Mouse (Mus musculus): ENCODE data around the gene Ugt1a5. TPM values are rescaled to one million over a fixed set of nuclear protein-coding genes. Genes with fewer than 3 reads are reported as not detected.
A peak's percentile ranks its signal among the peaks of the same experiment; 100 is the strongest.

Gene Ugt1a5
- polyA plus RNA-seq, 1 experiment from 2014 or later, result not detected

DNA sequence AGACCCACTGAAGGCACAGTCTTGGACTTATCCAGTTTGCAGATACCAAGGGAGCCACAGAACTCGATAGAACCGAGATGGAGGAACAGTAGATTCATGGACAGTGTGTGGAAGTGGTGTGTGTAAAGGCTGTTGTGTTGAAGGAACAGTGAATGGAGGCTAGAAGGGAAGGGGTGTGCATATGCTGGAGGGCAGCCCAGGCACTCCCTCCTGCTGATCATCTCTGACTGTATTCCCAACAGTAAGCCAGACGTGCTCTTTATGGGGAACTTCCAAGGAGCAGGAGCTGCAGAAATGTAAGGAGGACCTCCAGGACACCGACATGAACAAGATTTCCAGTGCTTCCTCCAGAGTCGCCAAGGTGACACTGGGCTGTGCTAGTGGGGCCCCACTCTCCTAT is 84.2 kb downstream of the Ugt1a5 start:
- 77% methylated on average over 5 of the region's 5 CpGs for WGBS
- H3K4me2 ChIP-seq, result no peak overlapping the region
- H3K36me3 ChIP-seq (ENCODE audit: control insufficient read depth, insufficient read depth, low read length), result no peaks in the 10 kb centered on the region
- no peak overlapping the region for H3K9ac ChIP-seq (ENCODE audit: low read length)
- DNase-seq (ENCODE audit: low spot score, missing footprints), result no peak
- no peak overlapping the region for H3K4me3 ChIP-seq (ENCODE audit: low read depth, low read length)
- H3K27ac ChIP-seq (ENCODE audit: low read depth, low read length), result no peak overlapping the region
- peaks cover 96% of the 10 kb centered on the region for H3K9me3 ChIP-seq (ENCODE audit: control insufficient read depth, low read length)
- H3K27me3 ChIP-seq (ENCODE audit: control insufficient read depth, insufficient read depth, low read length), result no peaks in the 10 kb centered on the region
- no peak for ATAC-seq (ENCODE audit: low FRiP score)
- H3K4me1 ChIP-seq (ENCODE audit: control insufficient read depth, insufficient read depth, low read length), result no peaks in the 10 kb centered on the region

DNA sequence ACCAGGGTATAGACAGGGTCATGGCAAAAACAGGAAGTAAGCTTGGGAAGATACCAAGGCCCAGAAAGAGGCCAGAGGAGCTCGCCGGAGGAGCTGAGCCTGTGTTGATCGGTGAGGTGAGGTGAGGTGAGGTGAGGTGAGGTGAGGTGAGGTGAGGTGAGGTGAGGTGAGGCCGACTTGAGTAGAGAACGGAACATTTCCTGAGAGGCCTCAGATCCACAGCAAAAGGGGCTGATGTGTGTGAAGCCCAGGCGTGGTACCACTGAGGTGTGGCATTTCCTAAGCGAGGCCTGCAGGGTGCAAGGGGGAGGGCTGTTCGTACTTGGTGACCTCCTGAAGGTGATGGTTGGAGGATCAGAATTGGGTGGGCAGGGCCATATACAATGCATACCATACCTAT is 87.3 kb downstream of the Ugt1a5 start:
- no peak overlapping the region for H3K4me3 ChIP-seq (ENCODE audit: low read depth, low read length)
- H3K9me3 ChIP-seq (ENCODE audit: control insufficient read depth, low read length), result peaks cover 95% of the 10 kb centered on the region
- no peaks in the 10 kb centered on the region for H3K4me1 ChIP-seq (ENCODE audit: control insufficient read depth, insufficient read depth, low read length)
- H3K27ac ChIP-seq (ENCODE audit: low read depth, low read length), result no peak overlapping the region
- ATAC-seq (ENCODE audit: low FRiP score) (no peak), DNase-seq (ENCODE audit: low spot score, missing footprints) (no peak)
- H3K27me3 ChIP-seq (ENCODE audit: control insufficient read depth, insufficient read depth, low read length), result no peaks in the 10 kb centered on the region
- H3K36me3 ChIP-seq (ENCODE audit: control insufficient read depth, insufficient read depth, low read length), result no peaks in the 10 kb centered on the region
- WGBS, result 75% methylated on average over 8 of the region's 8 CpGs
- H3K9ac ChIP-seq (ENCODE audit: low read length), result no peak overlapping the region
- H3K4me2 ChIP-seq, result no peak overlapping the region

DNA sequence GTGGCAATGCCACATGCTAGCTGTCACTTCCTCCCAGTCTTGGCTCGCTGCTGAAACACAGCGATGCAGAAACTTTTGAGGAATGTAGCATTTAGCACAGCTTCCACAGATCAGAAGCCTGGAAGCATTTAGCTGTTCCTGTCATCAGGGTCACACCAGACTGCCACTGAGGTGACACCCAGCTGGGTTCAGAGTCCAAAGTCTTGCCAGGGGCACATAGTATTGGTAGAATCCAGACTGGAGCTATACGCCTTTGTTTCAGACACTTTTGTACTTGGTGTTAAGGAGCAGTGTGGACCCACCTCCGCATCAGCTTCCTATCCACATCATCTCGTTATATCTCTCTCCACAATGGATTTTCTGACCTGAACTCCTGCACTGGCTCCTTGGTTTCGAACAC is 87.7 kb downstream of the Ugt1a5 start:
- H3K27me3 ChIP-seq (ENCODE audit: control insufficient read depth, insufficient read depth, low read length), result no peaks in the 10 kb centered on the region
- ATAC-seq (ENCODE audit: low FRiP score) (no peak), DNase-seq (ENCODE audit: low spot score, missing footprints) (no peak)
- H3K4me1 ChIP-seq (ENCODE audit: control insufficient read depth, insufficient read depth, low read length), result no peaks in the 10 kb centered on the region
- no peak overlapping the region for H3K4me3 ChIP-seq (ENCODE audit: low read depth, low read length)
- H3K27ac ChIP-seq (ENCODE audit: low read depth, low read length), result no peak overlapping the region
- WGBS, result 72% methylated on average over 6 of the region's 6 CpGs
- no peak overlapping the region for H3K9ac ChIP-seq (ENCODE audit: low read length)
- H3K9me3 ChIP-seq (ENCODE audit: control insufficient read depth, low read length), result peaks cover 94% of the 10 kb centered on the region
- no peak overlapping the region for H3K4me2 ChIP-seq
- H3K36me3 ChIP-seq (ENCODE audit: control insufficient read depth, insufficient read depth, low read length), result no peaks in the 10 kb centered on the region

DNA sequence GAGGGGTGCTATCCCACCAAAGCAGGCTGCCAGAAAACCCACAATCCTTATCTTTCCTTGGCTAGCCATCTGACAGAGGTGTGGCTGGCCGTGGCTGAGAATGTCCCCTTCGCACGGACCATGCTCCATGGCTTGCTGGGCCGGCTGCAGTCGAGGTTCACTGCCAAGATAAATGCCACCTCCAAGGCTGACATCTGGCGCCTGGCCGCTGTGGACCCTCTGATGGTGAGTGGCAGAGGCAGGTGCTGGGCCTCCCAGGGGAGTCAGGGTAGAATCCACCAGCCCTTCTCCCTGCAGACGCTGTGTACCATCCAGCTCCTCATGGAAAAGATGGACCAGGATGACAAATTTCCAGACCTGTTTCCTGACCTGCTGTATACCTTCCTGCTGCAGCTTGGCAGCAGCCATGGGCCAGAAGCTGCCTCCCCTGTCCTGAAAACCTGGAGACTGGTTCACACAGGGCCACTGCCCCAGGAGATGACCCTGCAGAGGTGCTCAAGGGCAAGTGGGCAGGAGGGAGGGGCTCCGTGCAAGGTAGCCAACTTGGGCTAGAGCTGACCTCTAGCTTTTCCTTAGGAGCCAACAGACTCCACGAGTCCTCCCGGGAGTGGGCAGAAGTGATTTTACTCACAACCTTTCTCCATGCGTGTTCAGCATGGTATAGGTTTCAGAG is 89.1 kb downstream of the Ugt1a5 start:
- Histone ChIP-seq H3K4me1 (ENCODE audit: control insufficient read depth, insufficient read depth, low read length) (no peaks in the 10 kb centered on the region), H3K36me3 (ENCODE audit: control insufficient read depth, insufficient read depth, low read length) (peaks cover under 1% of the 10 kb centered on the region; the same call in 1 of the 2 replicates), H3K4me3 (ENCODE audit: low read depth, low read length) (no peak overlapping the region), H3K9ac (ENCODE audit: low read length) (no peak overlapping the region), H3K9me3 (ENCODE audit: control insufficient read depth, low read length) (peaks cover 83% of the 10 kb centered on the region), H3K27ac (ENCODE audit: low read depth, low read length) (no peak overlapping the region), H3K4me2 (no peak overlapping the region), H3K27me3 (ENCODE audit: control insufficient read depth, insufficient read depth, low read length) (no peaks in the 10 kb centered on the region)
- no peak for DNase-seq (ENCODE audit: low spot score, missing footprints)
- ATAC-seq (ENCODE audit: low FRiP score), result no peak
- 89% methylated on average over 12 of the region's 12 CpGs for WGBS

DNA sequence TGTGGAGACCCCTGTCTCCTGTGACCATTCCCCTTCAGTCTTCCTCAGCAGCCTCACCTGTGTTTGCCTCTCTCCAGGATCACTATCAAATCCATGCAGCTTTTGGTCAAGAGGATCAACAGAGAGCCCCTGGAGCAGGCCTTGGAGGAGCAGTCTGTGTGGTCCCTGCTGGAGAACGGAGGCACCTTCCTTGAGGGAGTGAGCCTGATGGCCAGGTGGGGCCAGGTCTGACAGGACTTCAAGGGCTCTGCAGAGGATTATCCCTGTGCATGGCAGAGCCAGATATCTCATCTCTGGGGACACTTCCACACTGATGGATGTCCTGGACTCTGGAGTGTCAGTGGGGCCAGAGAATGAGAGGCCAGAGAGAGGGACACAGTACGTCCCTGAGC is 89.7 kb downstream of the Ugt1a5 start:
- Histone ChIP-seq H3K4me3 (ENCODE audit: low read depth, low read length) (no peak overlapping the region), H3K4me2 (no peak overlapping the region), H3K27ac (ENCODE audit: low read depth, low read length) (no peak overlapping the region), H3K36me3 (ENCODE audit: control insufficient read depth, insufficient read depth, low read length) (peaks cover 5% of the 10 kb centered on the region; the same call in 1 of the 2 replicates), H3K4me1 (ENCODE audit: control insufficient read depth, insufficient read depth, low read length) (no peaks in the 10 kb centered on the region), H3K27me3 (ENCODE audit: control insufficient read depth, insufficient read depth, low read length) (no peaks in the 10 kb centered on the region), H3K9ac (ENCODE audit: low read length) (no peak overlapping the region), H3K9me3 (ENCODE audit: control insufficient read depth, low read length) (peaks cover 82% of the 10 kb centered on the region)
- DNase-seq (ENCODE audit: low spot score, missing footprints) (no peak), ATAC-seq (ENCODE audit: low FRiP score) (0 out of 2 replicates have a peak, but pooled peaks have one; percentile 1)
- 63% methylated on average over 2 of the region's 2 CpGs for WGBS

DNA sequence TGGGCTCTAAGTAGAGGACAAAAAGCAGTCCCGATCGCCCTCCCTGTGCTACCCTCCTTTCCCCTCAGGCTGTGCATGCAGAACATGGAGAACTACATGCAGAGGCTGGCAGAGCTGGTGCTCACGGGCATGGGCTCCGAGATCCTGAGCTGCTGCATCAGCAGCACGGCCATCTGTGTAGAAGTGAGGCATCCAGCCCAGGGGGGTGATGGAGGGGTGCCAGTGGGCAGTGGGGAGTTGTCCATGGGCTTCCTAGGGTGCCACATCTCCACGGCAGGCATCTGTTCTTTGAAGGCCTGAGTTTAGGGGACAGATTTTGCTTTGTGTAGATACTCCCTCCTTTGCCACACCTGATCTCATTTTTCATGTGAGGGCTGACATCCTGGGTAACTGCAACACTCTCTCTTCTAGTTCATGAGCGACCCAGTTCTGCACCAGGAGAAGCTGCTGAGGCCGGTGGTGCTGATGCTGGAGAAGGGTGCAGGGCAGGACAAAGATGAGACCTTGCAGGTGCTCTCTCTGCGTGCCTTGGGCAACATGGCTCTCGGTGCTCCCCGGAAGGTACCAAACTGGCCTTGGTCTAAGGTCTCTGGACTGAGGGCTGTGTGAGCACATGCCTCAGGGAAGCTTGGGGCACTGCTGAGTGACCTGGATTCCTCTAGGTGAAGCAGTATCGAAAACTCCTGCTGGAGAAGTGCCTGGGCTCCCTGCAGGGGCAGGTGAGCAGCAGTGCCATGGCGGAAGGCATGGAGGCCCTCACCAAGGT is 90.4 kb downstream of the Ugt1a5 start:
- Histone ChIP-seq H3K9ac (ENCODE audit: low read length) (no peak overlapping the region), H3K27ac (ENCODE audit: low read depth, low read length) (no peak overlapping the region), H3K36me3 (ENCODE audit: control insufficient read depth, insufficient read depth, low read length) (peaks cover 6% of the 10 kb centered on the region; the same call in 1 of the 2 replicates), H3K27me3 (ENCODE audit: control insufficient read depth, insufficient read depth, low read length) (no peaks in the 10 kb centered on the region), H3K9me3 (ENCODE audit: control insufficient read depth, low read length) (peaks cover 75% of the 10 kb centered on the region), H3K4me1 (ENCODE audit: control insufficient read depth, insufficient read depth, low read length) (no peaks in the 10 kb centered on the region), H3K4me3 (ENCODE audit: low read depth, low read length) (no peak overlapping the region), H3K4me2 (no peak overlapping the region)
- ATAC-seq (ENCODE audit: low FRiP score), result no peak
- WGBS, result 80% methylated on average over 13 of the region's 13 CpGs
- no peak for DNase-seq (ENCODE audit: low spot score, missing footprints)

DNA sequence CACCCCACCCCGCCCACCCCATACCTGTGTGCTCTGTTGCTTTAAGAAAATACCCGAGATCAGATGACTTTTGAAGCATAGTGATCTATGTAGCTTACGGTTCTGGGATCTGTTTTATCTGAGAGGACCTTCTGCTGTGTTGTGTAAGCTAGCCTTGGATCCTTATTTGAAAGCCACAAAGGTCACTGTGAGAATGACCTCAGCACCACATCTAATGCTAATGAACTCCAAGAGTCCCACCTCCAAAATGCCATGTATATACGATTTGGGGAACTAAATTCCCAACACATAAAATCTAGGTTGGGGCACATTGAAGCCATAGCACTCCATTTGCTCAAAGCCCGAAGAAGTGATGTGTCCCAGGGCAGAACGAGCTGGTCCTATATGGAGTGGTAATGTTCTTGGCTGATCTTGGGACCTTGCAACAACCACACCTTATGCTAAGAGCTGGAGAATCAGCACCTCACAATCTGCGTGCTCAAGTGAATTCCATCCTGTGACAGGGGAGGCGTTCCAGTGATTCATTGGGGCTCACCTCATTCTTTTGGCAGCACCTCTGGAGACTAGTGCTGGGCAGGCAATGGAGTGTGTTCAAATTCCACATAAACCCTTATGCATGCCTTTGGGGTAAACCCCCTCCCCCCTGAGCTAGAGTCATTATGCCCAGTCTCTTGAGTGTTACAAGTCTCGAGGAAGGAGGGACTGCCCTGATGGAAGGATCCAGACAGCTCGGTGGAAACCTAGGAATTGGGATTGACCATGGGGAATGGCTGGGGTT is 91.3 kb downstream of the Ugt1a5 start:
- Histone ChIP-seq H3K9ac (ENCODE audit: low read length) (no peak overlapping the region), H3K27ac (ENCODE audit: low read depth, low read length) (no peak overlapping the region), H3K27me3 (ENCODE audit: control insufficient read depth, insufficient read depth, low read length) (no peaks in the 10 kb centered on the region), H3K4me2 (no peak overlapping the region), H3K4me3 (ENCODE audit: low read depth, low read length) (no peak overlapping the region), H3K36me3 (ENCODE audit: control insufficient read depth, insufficient read depth, low read length) (peaks cover 13% of the 10 kb centered on the region), H3K4me1 (ENCODE audit: control insufficient read depth, insufficient read depth, low read length) (no peaks in the 10 kb centered on the region), H3K9me3 (ENCODE audit: control insufficient read depth, low read length) (peaks cover 77% of the 10 kb centered on the region)
- ATAC-seq (ENCODE audit: low FRiP score) (no peak), DNase-seq (ENCODE audit: low spot score, missing footprints) (no peak)
- 82% methylated on average over 10 of the region's 10 CpGs for WGBS

DNA sequence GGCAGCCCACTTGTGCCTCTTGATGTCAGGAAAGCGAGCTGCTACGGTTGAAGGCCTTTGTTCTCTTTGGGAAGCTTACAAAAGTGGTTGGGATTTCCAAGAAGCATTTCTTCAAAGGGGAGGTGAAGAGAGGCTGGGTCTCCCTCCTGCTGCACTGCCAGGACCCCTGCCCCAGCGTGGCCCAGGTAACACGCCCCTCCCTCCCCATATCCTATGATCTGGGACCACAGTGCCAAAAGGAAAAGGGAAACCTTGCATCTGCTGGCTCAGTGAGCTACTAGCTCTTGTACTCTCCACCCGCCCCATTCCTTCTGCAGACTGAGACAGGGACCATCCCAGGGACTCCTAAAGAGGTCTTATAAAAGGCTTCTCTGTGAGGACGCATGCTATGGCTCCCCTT is 91.9 kb downstream of the Ugt1a5 start:
- no peak overlapping the region for H3K4me3 ChIP-seq (ENCODE audit: low read depth, low read length)
- H3K9ac ChIP-seq (ENCODE audit: low read length), result no peak overlapping the region
- DNase-seq (ENCODE audit: low spot score, missing footprints), result no peak
- H3K27ac ChIP-seq (ENCODE audit: low read depth, low read length), result no peak overlapping the region
- no peak for ATAC-seq (ENCODE audit: low FRiP score)
- peaks cover 19% of the 10 kb centered on the region for H3K36me3 ChIP-seq (ENCODE audit: control insufficient read depth, insufficient read depth, low read length)
- H3K4me1 ChIP-seq (ENCODE audit: control insufficient read depth, insufficient read depth, low read length), result no peaks in the 10 kb centered on the region
- no peaks in the 10 kb centered on the region for H3K27me3 ChIP-seq (ENCODE audit: control insufficient read depth, insufficient read depth, low read length)
- no peak overlapping the region for H3K4me2 ChIP-seq
- 80% methylated on average over 6 of the region's 6 CpGs for WGBS
- H3K9me3 ChIP-seq (ENCODE audit: control insufficient read depth, low read length), result peaks cover 71% of the 10 kb centered on the region

DNA sequence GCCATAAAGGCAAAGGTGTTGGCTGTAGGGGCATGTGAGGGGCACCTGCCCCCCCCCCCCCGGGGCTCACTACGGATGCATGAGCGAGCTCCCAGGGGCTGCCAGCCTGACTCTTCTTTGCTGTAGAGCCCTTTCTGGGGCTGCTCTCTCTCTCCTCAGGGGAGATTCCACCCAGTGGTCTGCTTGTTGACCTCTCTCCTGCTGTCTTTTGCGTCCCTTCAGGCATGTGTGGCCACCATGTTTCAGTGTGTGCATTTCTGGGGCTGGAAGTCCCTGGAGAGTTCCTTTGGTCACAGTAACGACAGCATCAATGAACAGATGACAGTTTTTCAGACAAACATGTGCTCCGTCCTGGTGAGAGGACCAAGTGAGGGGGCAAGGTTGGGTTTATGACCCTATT is 92.5 kb downstream of the Ugt1a5 start:
- no peak for DNase-seq (ENCODE audit: low spot score, missing footprints)
- Histone ChIP-seq H3K4me2 (no peak overlapping the region), H3K27me3 (ENCODE audit: control insufficient read depth, insufficient read depth, low read length) (no peaks in the 10 kb centered on the region), H3K36me3 (ENCODE audit: control insufficient read depth, insufficient read depth, low read length) (peaks cover 26% of the 10 kb centered on the region), H3K4me3 (ENCODE audit: low read depth, low read length) (no peak overlapping the region), H3K9ac (ENCODE audit: low read length) (no peak overlapping the region), H3K9me3 (ENCODE audit: control insufficient read depth, low read length) (peaks cover 65% of the 10 kb centered on the region), H3K27ac (ENCODE audit: low read depth, low read length) (no peak overlapping the region), H3K4me1 (ENCODE audit: control insufficient read depth, insufficient read depth, low read length) (no peaks in the 10 kb centered on the region)
- no peak for ATAC-seq (ENCODE audit: low FRiP score)
- 68% methylated on average over 6 of the region's 6 CpGs for WGBS
